Mouse (Mus musculus): ENCODE results near the gene Hectd3.
A peak's percentile ranks its signal among the peaks of the same experiment; 100 is the strongest.

Hectd3 gene

GRCm38 (mm10) chr4:116995131-116995797, at the start of gene Hectd3:
TSS of gene Hectd3 (plus strand) at chr4:116995317.
- DNase-seq (ENCODE audit: low read depth, low spot score) = no peak

GRCm38 (mm10) chr4:116951642-116952041, 43.5 kb upstream of the Hectd3 start:
- DNase-seq (ENCODE audit: low read depth, low spot score) = no peak

- DNase-seq (ENCODE audit: low read depth, low spot score) = no peak
Observed at GRCm38 (mm10) chr4:116954951-116955350, 40.2 kb upstream of the Hectd3 start.

GRCm38 (mm10) chr4:116976503-116976902, 18.6 kb upstream of the Hectd3 start:
- no peak for DNase-seq (ENCODE audit: low read depth, low spot score)

- DNase-seq (ENCODE audit: low read depth, low spot score) = no peak
Observed at GRCm38 (mm10) chr4:116985681-116986080, 9.4 kb upstream of the Hectd3 start.

GRCm38 (mm10) chr4:116986400-116987121, 8.6 kb upstream of the Hectd3 start:
- DNase-seq (ENCODE audit: low read depth, low spot score) = no peak

- no peak for DNase-seq (ENCODE audit: low read depth, low spot score)
Observed at GRCm38 (mm10) chr4:116987122-116987456, 8.0 kb upstream of the Hectd3 start.

GRCm38 (mm10) chr4:116989731-116990130, 5.4 kb upstream of the Hectd3 start:
- DNase-seq (ENCODE audit: low read depth, low spot score) = no peak

- DNase-seq (ENCODE audit: low read depth, low spot score) = no peak
Observed at GRCm38 (mm10) chr4:116991366-116991765, 3.8 kb upstream of the Hectd3 start.

GRCm38 (mm10) chr4:116993672-116994621, 1.2 kb upstream of the Hectd3 start, which contains the start of gene Urod:
TSS of gene Urod (minus strand) at chr4:116994413.
- DNase-seq (ENCODE audit: low read depth, low spot score) = peak; percentile 89

GRCm38 (mm10) chr4:116995798-116996135, 650 bp downstream of the Hectd3 start:
- no peak for DNase-seq (ENCODE audit: low read depth, low spot score)

- DNase-seq (ENCODE audit: low read depth, low spot score) = no peak
Observed at GRCm38 (mm10) chr4:116999513-117000154, 4.5 kb downstream of the Hectd3 start.

GRCm38 (mm10) chr4:117001957-117002356, 6.8 kb downstream of the Hectd3 start:
- no peak for DNase-seq (ENCODE audit: low read depth, low spot score)

- DNase-seq (ENCODE audit: low read depth, low spot score) = no peak
Observed at GRCm38 (mm10) chr4:117002543-117003521, 7.7 kb downstream of the Hectd3 start.

- DNase-seq (ENCODE audit: low read depth, low spot score) = no peak
Observed at GRCm38 (mm10) chr4:117004649-117005048, 9.5 kb downstream of the Hectd3 start.

GRCm38 (mm10) chr4:117005611-117006400, 10.7 kb downstream of the Hectd3 start:
- no peak for DNase-seq (ENCODE audit: low read depth, low spot score)

- DNase-seq (ENCODE audit: low read depth, low spot score) = no peak
Observed at GRCm38 (mm10) chr4:117007058-117007457, 11.9 kb downstream of the Hectd3 start.

GRCm38 (mm10) chr4:117010231-117010630, 15.1 kb downstream of the Hectd3 start:
- DNase-seq (ENCODE audit: low read depth, low spot score) = no peak

GRCm38 (mm10) chr4:117013596-117013995, 18.5 kb downstream of the Hectd3 start:
- DNase-seq (ENCODE audit: low read depth, low spot score) = no peak
